Mouse (Mus musculus): ENCODE measurements around the gene Ctdnep1.
"Not testable (repeated sequence)": the region's sequence is repeated elsewhere in the genome, so short reads cannot be mapped to it uniquely, and the experiment has no call there.

Ctdnep1 gene

DNA sequence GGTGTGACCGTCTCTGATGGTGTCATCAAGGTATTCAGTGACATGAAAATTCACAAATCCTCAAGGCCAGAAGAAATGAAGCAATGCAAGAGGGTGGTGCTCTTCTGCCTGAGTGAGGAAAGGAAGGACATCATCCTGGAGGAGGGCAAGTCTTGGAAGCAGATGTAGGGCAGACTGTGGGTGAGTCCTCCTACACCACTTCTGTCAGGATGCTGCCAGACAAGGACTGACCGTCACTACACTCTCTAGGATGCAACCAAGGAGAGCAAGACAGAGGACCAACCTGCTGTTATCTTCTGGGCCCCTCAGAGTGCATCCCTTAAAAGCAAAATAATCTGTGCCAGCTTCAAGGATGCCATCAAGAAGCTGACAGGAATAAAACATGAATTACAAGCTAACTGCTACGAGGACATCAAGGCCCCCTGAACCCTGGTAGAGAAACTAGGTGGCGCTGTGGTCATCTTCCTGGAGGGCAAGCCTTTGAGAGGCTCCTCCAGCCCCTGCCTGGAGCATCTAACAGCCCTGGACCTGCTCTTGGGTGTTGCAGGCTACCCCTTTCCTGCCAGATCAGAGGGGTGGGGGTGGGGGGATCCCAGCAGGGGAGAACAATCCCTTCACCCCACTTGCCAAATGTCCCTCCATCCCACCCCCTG is 30.0 kb upstream of the Ctdnep1 start:
- peak in 1 of 2 experiments; percentile 48 for DNase-seq

DNA sequence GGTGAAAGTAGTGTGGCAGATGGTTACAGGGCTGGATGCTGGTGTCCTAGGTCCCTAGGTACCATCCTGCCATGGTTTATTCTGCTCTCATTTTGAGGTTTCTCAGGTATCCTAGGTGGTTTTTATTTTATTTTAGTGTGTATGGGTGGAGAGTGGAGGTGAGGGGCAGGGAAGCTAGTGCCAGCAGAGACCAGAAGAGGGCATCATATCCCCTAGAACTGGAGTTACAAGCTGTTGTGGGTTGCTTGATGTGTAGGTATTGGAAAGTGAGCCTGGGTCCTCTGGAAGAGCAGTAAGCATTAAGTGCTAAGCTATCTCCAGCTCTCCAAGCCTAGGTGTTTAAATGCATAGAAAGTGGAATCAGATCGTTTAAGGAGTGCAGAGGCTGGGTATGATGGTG is 28.7 kb upstream of the Ctdnep1 start:
- no peak for DNase-seq

DNA sequence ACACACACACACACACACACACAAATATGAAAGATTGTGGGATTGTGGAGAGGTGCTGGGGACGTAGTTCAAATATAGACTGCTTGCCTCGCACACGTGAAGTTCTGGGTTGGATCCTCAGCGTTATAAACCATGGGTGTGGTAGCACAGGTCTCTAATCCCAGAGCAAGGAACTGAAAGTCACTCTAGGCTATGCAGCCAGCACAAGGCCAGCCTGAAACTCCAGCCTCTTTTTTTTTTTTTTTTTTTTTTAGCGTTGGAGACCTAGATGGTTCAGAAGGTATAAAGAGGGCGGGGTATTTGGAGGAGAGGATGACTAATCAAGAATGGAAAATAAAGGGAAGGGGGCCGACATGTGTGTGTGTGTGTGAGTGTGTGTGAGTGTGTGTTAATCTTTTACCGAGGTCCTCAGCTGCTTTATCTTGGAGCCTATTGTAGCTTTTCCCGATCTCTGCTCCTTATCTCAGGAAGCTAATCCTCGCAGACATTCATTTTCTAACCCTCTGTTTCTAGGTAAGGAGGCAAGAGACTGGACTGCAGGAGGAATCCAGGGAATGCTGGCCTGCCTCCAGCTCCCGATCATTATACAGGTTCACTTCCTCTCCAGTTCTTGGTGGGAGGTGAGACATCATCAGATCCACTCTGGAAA is 27.6 kb upstream of the Ctdnep1 start:
- DNase-seq: no peak

DNA sequence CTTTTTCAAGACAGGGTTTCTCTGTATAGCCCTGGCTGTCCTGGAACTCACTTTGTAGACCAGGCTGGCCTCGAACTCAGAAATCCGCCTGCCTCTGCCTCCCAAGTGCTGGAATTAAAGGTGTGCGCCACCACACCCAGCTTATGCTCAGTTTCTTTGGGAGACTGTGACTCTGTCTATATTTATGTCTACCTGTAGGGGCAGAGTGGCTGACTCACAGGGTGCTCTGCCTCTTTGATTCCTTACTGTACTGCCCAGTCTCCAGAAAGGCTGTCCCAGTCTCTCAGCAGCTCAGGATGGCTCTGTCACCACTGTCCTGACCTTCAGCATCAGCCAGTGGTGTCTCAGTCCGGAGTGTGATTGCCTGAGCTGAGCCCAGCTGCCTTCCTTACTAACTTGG is 25.3 kb upstream of the Ctdnep1 start:
- not testable (repeated sequence) for DNase-seq

DNA sequence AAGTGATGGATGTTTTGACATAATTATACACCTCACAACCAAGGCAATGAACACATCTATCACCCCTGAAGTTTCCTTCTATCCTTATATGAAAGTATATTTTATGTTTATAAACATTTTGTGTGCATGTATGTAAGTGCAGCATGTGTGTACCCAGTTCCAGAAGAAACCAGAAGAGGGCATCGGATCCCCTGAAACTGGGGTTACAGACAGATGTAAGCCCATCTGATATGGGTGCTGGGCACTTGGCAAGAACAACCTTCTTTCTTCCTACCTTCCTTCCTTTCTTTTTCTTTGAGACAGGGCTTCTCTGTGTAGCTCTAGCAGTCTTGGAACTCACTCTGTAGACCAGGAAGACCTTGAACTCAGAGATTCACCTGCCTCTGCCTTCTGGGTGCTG is 24.7 kb upstream of the Ctdnep1 start:
- DNase-seq: no peak

DNA sequence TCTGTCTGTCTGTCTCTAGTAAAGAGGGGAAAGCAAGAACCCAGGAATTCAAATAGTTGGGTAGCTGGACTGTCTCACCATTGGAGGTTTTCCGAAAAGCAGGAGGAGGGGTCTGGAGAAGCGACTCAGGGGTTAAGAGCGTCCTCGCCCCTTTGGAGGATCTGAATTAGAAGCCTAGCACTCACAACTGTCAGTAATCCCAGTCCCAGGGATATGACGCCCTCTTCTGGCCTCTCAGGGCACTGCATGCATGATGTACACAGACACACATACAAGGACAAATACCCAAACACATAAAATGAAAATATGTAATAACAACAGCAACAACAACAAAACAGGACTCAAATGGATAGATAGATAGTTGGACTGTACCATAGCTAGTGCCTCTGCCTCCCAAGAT is 20.3 kb upstream of the Ctdnep1 start:
- peak in 1 of 2 experiments; percentile 63 for DNase-seq

DNA sequence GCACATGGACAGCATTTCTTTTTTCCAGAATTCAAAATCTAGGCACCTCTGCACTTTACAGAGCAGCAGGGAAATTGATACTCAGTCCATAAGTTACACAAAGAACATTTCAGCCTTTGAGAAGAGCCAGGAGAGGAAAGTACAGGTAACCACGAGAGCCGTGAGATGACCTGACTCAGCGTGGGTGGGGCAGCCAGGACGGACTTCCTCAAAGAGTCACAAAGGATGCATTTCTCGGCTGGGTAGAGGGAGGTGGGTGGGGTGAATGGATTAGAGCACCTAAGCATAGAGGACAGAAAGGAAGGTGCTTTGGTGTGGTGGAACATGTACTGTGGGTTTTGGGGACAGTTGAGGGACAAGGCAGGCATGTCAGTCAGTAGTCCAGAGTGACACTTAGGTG is 19.1 kb upstream of the Ctdnep1 start:
- no peak for DNase-seq

DNA sequence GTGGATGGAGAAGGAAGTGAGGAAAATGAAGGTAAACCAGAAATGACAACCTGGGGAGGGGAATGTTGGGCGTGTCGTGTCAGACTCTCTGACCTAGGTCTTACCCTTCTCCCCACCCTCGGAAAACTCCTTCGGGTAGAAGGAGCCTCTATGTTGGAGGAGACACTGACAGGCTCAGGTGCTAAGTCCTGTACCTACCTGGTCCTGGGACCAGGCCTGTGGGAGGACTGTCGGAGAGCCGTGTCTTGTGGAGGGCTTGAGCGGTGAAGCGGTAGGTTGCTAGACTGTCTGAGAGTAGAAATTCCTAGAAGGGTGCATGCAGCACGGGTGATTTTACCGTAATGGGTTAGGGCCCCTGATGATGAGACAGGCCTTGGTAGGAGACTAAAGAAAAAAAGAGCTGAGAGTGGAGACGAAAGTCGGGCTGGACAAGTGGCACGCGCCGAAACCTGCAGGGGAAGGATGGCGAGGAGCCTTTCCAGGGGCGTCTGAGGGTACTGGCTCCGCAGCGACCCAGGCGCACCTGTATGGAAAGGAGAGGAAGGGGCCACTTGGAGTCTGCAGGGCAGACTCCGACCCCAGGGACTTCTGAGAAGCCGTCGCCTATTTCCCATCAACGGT is 16.2 kb upstream of the Ctdnep1 start, which contains the start of gene Cldn7:
Gene Cldn7, plus strand, starts transcription at position 130 of the 621 bp plus-strand sequence.
- no peak for DNase-seq

DNA sequence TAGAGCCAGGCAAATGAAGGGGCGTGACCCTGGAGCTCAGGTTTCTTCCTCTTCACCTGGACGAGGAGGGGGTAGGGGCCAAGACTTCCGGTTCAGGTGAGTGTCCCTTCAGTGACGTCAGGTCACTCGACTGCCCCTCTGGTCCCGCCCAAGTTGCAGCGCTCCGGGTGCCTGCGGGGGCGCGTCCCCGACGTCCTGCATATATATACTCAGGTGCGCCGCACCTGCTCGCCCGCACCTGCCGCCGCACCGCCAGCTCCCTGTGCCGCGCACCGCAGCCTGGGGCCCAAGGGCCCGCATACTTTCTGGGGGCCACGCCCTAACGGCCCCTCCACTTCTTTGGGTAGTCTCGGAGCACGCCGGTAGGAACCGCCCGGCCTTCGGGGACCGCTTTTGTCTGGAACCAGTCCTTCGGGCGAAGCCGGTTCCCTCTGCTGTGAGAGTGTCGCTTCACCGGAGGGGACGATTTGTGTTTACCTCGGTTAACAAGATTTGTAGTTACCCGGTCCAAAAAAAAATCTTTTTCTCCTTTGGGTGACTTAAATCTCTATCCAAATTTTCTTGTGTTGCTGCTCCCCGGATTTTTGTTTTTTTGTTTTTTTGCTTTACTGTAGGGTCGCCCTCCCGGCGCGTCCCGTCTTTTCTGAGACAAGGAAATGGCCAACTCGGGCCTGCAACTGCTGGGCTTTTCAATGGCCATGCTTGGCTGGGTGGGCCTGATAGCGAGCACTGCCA is 15.5 kb upstream of the Ctdnep1 start:
- DNase-seq: no peak

DNA sequence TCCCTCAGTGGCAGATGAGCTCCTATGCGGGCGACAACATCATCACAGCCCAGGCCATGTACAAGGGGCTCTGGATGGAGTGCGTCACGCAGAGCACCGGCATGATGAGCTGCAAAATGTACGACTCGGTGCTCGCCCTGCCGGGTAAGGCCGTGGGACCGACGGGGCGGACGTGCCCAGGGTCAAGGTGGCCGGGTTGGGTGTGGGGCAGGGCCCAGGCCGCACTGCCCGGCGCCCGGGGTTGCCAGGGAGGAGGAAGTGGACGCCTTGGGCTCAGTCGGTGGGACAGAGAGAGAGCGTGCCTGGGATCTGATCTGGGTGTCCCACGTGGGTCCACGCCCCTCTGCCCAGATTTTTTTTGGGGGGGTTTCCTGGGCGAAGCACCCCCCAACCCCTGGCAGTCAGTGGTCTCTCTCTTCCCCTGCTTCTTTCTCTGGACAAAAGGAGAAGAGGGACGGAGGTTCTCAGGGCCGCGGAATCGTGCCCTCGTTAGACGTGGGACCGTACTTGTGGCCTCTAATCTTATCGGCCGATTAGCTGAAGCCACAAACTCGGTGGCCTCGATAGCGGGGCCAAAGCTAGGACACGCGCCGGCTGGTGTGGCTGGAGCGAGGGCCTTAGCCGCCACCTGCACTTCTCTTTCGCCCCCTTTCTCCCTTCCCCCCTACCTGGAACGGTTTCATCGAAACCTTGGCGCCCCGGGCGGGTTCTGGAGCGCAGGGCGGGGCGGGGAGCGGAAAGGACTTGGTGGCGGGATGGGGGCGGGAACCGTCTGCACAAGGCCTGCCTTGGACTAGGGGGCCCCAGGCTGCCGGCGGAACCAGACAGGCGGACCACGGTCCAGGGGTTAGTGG is 14.7 kb upstream of the Ctdnep1 start:
- peak in 1 of 2 experiments; percentile 38 for DNase-seq

DNA sequence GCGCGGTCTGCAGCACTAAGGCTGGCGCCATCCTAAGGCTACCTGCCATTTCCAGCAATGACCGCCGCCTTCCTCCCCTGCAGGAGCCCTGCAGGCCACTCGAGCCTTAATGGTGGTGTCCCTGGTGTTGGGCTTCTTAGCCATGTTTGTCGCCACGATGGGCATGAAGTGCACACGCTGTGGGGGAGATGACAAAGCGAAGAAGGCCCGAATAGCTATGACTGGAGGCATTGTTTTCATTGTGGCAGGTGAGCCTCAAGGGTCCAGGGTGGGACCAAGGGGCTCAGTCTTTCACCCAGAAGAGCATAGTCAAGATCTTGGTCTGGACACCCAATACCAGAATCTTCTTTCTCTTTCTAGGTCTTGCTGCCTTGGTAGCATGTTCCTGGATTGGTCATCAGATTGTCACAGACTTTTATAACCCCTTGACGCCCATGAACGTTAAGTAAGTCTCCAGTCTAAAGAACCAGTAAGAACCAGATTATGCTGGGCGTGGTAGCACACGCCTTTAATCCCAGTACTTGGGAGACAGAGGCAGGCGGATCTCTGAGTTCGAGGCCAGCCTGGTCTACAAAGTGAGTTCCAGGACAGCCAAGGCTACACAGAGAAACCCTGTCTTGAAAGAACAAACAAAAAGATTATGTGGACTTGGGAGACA is 14.0 kb upstream of the Ctdnep1 start:
- no peak for DNase-seq

DNA sequence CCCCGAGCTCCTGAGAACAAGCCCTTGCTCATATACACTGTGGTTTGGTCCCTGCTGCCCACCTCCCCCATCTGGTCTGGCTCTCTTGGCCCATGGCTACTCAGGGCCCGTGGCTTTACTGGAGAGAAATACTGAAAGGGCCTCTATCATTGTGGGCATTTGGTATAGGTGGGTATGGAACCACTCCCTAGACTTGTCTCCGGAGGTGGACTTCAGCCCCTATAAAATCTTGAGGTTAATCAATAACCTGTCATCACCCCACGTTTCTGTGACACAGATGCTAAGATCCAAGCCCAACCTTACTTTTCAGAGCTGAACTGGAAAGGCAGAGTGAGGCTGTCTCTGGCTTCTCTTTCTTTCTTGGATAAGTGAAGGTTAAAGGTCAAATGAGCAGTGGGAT is 12.2 kb upstream of the Ctdnep1 start:
- no peak for DNase-seq

DNA sequence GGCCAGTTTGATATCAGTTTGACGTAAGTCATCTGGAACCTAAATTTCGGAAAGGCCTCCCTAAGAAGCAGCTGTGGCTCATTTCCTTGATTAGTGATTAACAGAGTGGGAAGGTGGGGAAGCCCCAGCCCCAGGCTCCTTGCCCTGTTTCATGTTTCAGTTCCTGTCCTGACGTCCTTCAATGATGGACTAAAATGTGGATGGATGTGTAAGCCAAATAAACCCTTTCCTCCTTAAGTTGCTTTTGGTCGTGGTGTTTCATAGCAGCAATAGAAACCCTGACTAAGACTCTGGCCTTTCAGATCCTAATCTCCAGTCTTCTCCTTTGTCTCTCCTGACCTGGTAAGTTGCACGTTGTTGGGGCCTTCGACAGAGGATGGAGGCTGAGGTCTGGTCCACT is 10.7 kb upstream of the Ctdnep1 start:
- DNase-seq: no peak

DNA sequence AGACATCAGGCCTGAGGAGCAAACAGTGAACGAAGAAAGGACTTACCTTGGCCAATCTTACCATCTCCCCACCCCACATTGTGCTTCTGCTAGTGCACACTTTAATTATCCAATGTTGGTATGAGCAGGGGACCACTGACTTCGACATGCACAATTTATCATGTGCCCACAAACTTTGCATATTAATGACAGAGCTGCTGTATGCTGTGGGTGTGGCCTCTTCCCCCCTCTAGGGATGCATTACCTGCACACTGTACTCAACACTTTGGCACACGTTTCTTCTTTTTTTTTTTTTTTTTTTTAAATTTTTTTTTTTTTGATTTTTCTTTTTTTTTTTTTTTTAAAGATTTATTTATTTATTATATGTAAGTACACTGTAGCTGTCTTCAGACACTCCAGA is 10.2 kb upstream of the Ctdnep1 start:
- no peak for DNase-seq

DNA sequence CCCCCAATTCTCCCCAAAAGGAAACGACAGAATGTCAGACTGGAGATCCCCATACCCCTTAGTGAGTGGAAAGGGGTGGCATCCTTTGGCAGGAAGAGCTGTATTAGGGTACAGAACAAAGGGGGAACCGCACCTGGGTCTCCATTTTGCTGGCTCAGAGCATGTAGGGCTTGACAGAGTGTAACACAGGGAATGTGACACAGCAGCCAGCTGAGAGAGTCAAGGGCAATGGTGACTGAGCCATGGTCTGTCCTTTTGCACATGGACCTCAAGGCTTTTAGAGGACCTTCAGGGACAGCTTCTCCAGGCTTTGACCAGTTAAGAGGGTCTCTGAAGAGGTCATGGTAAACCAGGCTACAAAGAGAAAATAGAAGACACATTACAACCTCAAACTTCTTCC is 6.0 kb upstream of the Ctdnep1 start:
- no peak for DNase-seq

DNA sequence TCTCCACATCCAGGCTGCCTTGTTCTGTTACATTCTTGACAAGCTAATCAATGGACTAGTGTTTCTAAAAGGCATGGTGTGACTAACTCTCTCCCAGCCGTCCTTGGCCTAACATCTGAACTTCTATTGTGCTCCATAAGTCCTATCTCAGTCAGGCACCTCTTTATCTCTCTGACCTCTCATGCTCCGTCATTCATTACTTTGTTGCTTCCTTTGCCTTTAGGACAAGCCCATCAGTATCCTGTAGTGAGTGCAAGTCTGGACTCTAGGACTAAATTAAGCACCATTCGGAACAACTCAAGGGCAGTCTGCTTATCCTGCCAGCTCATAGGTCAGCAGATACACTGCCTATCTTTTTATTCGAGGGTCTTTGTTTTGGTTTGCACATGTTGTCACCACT is 4.7 kb upstream of the Ctdnep1 start:
- DNase-seq: no peak

DNA sequence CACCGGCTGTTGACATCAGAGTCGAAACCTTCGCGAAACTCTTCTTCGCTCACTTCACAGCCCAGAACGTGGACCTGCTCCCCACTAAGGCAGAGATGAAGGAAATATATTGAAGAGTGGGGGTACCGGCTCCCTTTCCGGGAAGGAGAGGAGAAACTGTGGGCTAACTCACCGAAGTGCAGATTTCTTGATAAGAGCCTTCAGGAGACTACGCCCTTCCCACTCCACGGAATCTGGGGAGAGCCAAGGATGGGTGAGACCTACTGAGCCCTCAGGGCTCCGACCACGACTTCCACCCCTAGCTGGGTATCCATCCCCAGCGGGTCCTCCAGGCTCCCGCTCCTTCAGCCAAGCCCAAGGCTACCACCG is 1.1 kb upstream of the Ctdnep1 start:
- no peak for DNase-seq

DNA sequence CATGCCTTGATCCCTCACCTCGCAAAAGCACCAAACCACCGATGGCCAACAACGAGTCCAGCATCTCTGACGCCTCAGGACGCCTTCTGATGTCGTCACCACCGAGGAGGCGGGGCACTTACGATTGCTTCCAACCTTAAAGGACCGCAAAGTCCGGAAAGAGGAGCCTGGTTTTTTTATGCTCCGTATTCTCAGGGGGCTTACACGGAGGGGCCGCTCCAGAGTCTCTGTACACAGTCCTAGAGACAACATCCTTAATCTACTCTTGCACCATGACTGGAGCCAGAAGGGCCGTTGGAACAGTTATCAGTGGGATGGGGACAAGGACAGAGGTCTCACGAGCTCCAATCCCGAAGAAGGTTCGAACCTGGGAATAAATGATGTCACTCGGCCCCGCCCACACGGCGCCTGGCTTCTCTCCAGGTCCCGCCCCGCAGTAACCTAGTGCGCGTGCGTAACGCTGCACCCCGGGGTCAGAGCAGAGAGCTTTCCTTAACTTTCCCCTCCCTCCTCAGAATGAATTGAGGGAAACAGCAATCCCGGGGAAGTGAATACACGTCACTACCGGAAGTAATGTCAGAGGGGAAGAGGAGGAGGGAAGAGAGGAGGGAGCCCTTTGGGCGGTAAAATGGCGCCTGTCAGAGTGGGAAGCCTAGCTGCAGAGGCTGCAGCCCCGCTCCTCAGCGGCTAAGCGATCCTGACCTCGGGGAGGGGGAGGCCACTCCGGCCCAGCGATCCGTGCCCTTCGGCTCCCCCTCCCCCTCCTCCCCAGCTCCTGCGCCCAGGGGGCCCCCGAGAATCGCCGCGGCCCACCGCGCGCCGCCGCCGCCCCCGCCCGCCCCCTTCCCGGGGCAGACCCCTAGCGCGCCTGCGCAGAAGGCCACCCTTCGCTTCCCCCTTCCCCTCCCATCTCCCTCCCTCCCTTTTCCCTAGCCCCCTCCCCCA is 488 bp upstream of the Ctdnep1 start:
- peak; percentile 99 to 100 for DNase-seq

DNA sequence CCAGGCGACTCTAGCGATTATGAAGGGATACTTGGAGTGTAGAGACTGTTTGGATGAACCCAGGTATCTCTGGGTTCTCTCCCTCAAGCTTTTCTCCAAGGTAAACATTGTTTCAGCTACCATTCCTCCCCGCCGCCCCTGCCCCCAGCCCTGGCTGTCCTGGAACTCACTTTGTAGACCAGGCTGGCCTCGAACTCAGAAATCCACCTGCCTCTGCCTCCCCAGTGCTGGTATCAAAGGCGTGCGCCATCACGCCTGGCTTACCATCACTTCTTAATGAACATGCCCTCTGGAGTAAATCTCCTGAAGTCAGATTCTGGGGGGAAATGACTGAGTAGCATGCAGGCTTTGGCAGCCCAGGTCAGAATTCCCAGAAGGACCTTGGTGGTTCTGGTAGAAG is 1.3 kb downstream of the Ctdnep1 start, which contains the start of gene Elp5:
Gene Elp5, minus strand, starts transcription at position 293 of the 400 bp plus-strand sequence.
- DNase-seq: no peak

DNA sequence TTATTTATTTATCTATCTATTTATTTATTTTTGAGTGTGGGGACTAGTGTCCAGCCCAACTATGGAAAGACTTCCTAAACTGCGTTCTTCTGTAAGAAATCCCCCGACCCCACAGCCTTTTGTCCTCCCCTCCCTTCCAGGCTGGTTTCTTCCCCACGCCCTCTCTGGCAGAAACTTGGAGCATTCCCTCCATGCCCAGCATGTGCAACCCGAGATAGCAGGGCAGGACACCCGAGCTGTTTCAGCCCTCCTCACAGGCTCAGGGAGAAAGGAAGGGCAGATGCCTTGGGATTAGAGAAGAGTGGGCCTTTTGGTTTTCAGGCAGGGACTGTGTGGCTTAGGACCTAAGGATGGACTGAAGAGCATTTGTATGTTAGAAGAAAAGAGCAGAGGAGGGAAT is 1.9 kb downstream of the Ctdnep1 start:
- peak in 1 of 2 experiments; percentile 13 for DNase-seq

DNA sequence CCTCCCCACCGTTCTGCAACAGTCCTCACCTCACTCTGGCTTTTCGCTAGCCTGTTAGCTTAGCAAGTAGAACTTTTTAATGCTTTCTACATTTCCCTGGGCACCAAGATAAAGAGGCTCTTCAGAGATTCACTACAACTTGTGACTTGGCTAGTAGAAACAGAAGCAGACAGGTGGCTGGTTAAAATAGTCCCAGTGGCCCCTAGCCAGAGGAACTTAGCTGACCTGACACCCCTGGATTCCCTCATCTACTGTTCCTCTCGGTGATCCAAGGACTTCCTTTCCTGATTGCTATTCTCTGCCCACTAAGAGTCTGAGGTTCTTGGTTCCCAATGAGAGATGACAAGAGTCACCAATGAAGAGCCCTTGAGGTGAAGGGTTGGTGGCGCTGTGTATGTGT is 2.4 kb downstream of the Ctdnep1 start:
- peak in 1 of 2 experiments; percentile 2 for DNase-seq
